Mouse (Mus musculus): ENCODE data around the gene Abhd12b. TPM values are rescaled to one million over a fixed set of nuclear protein-coding genes. Genes with fewer than 3 reads are reported as not detected.
A peak's percentile ranks its signal among the peaks of the same experiment; 100 is the strongest.

The Abhd12b gene
- total RNA-seq, 1 experiment: not detected

- no peaks in the 10 kb centered on the region for H3K36me3 ChIP-seq (ENCODE audit: control insufficient read depth, insufficient read depth, low read length, poor library complexity, severe bottlenecking)
- peak; percentile 58 for DNase-seq (ENCODE audit: low read depth, low spot score)
- no peak overlapping the region for H3K9ac ChIP-seq (ENCODE audit: insufficient read depth, low read depth, low read length, poor library complexity, severe bottlenecking)
- H3K4me3 ChIP-seq (ENCODE audit: insufficient read depth in 1 of 2, low read depth in 1 of 2, low read length in 2 of 2, poor library complexity in 1 of 2, severe bottlenecking in 1 of 2): no peak overlapping the region
- peaks cover 0 to 9% of the 10 kb centered on the region in 2 experiments; a peak in 1 of 4 replicates for H3K4me1 ChIP-seq (ENCODE audit: control insufficient read depth in 2 of 2, insufficient read depth in 2 of 2, low read length in 2 of 2, poor library complexity in 1 of 2)
- in situ Hi-C loops (cut with MboI; ENCODE audit: low sequenced_read_pairs in 2 of 2, unreplicated experiment in 2 of 2): no loop called here
- no peaks in the 10 kb centered on the region for H3K9me3 ChIP-seq (ENCODE audit: control insufficient read depth, insufficient read depth, low read depth, low read length)
- no peak overlapping the region for H3K27ac ChIP-seq (ENCODE audit: insufficient read depth, low read depth, low read length, poor library complexity, severe bottlenecking)
- TF ChIP-seq MAFK (IDR thresholded peaks at IDR 0.05; ENCODE audit: insufficient read depth, low read depth, low read length) (no peak), ZNF384 (IDR thresholded peaks at IDR 0.05; ENCODE audit: low read depth, low read length) (no peak), HCFC1 (IDR thresholded peaks at IDR 0.05; ENCODE audit: borderline replicate concordance, insufficient read depth, low read length) (no peak), ZC3H11A (IDR thresholded peaks at IDR 0.05; ENCODE audit: borderline replicate concordance, low read depth, low read length) (0 out of 2 replicates have a peak, but pooled peaks have one; percentile 40), CHD2 (IDR thresholded peaks at IDR 0.05; ENCODE audit: low read depth, low read length) (no peak)
These were observed 9.1 kb upstream of the Abhd12b start for GRCm38 (mm10) chr12:70144637-70145448.

- Histone ChIP-seq H3K9ac (ENCODE audit: insufficient read depth, low read depth, low read length, poor library complexity, severe bottlenecking) (no peak overlapping the region), H3K36me3 (ENCODE audit: control insufficient read depth, insufficient read depth, low read length, poor library complexity, severe bottlenecking) (no peaks in the 10 kb centered on the region), H3K9me3 (ENCODE audit: control insufficient read depth, insufficient read depth, low read depth, low read length) (no peaks in the 10 kb centered on the region), H3K4me1 (ENCODE audit: control insufficient read depth in 2 of 2, insufficient read depth in 2 of 2, low read length in 2 of 2, poor library complexity in 1 of 2) (peaks cover 0 to 9% of the 10 kb centered on the region in 2 experiments; a peak in 1 of 4 replicates), H3K27ac (ENCODE audit: insufficient read depth, low read depth, low read length, poor library complexity, severe bottlenecking) (no peak overlapping the region), H3K4me3 (ENCODE audit: insufficient read depth in 1 of 2, low read depth in 1 of 2, low read length in 2 of 2, poor library complexity in 1 of 2, severe bottlenecking in 1 of 2) (no peak overlapping the region)
- TF ChIP-seq ZNF384 (IDR thresholded peaks at IDR 0.05; ENCODE audit: low read depth, low read length) (no peak), CHD2 (IDR thresholded peaks at IDR 0.05; ENCODE audit: low read depth, low read length) (no peak), HCFC1 (IDR thresholded peaks at IDR 0.05; ENCODE audit: borderline replicate concordance, insufficient read depth, low read length) (no peak), MAFK (IDR thresholded peaks at IDR 0.05; ENCODE audit: insufficient read depth, low read depth, low read length) (no peak), ZC3H11A (IDR thresholded peaks at IDR 0.05; ENCODE audit: borderline replicate concordance, low read depth, low read length) (no peak)
- no peak for DNase-seq (ENCODE audit: low read depth, low spot score)
- in situ Hi-C loops (cut with MboI; ENCODE audit: low sequenced_read_pairs in 2 of 2, unreplicated experiment in 2 of 2): no loop called here
These were observed 8.4 kb upstream of the Abhd12b start for GRCm38 (mm10) chr12:70145586-70145985.

- H3K27ac ChIP-seq (ENCODE audit: insufficient read depth, low read depth, low read length, poor library complexity, severe bottlenecking): no peak overlapping the region; the same call in 1 of the 2 replicates
- H3K9ac ChIP-seq (ENCODE audit: insufficient read depth, low read depth, low read length, poor library complexity, severe bottlenecking): no peak overlapping the region
- no peak for DNase-seq (ENCODE audit: low read depth, low spot score)
- H3K9me3 ChIP-seq (ENCODE audit: control insufficient read depth, insufficient read depth, low read depth, low read length): no peaks in the 10 kb centered on the region
- H3K4me1 ChIP-seq (ENCODE audit: control insufficient read depth in 2 of 2, insufficient read depth in 2 of 2, low read length in 2 of 2, poor library complexity in 1 of 2): peaks cover 0 to 9% of the 10 kb centered on the region in 2 experiments; a peak in 1 of 4 replicates
- no peak for TF ChIP-seq ZC3H11A (IDR thresholded peaks at IDR 0.05; ENCODE audit: borderline replicate concordance, low read depth, low read length)
- no peak for TF ChIP-seq MAFK (IDR thresholded peaks at IDR 0.05; ENCODE audit: insufficient read depth, low read depth, low read length)
- no peak for TF ChIP-seq HCFC1 (IDR thresholded peaks at IDR 0.05; ENCODE audit: borderline replicate concordance, insufficient read depth, low read length)
- no peak for TF ChIP-seq CHD2 (IDR thresholded peaks at IDR 0.05; ENCODE audit: low read depth, low read length)
- TF ChIP-seq ZNF384 (IDR thresholded peaks at IDR 0.05; ENCODE audit: low read depth, low read length): no peak
- in situ Hi-C loops (cut with MboI; ENCODE audit: low sequenced_read_pairs in 2 of 2, unreplicated experiment in 2 of 2): no loop called here
- no peak overlapping the region for H3K4me3 ChIP-seq (ENCODE audit: insufficient read depth in 1 of 2, low read depth in 1 of 2, low read length in 2 of 2, poor library complexity in 1 of 2, severe bottlenecking in 1 of 2)
- H3K36me3 ChIP-seq (ENCODE audit: control insufficient read depth, insufficient read depth, low read length, poor library complexity, severe bottlenecking): no peaks in the 10 kb centered on the region
These were observed 5.8 kb upstream of the Abhd12b start for GRCm38 (mm10) chr12:70147986-70148630.

GRCm38 (mm10) chr12:70148631-70149265 lies 5.2 kb upstream of the Abhd12b start:
- Histone ChIP-seq H3K9ac (ENCODE audit: insufficient read depth, low read depth, low read length, poor library complexity, severe bottlenecking) (no peak overlapping the region), H3K27ac (ENCODE audit: insufficient read depth, low read depth, low read length, poor library complexity, severe bottlenecking) (no peak overlapping the region), H3K36me3 (ENCODE audit: control insufficient read depth, insufficient read depth, low read length, poor library complexity, severe bottlenecking) (no peaks in the 10 kb centered on the region), H3K9me3 (ENCODE audit: control insufficient read depth, insufficient read depth, low read depth, low read length) (no peaks in the 10 kb centered on the region), H3K4me1 (ENCODE audit: control insufficient read depth in 2 of 2, insufficient read depth in 2 of 2, low read length in 2 of 2, poor library complexity in 1 of 2) (peaks cover 0 to 9% of the 10 kb centered on the region in 2 experiments; a peak in 1 of 4 replicates), H3K4me3 (ENCODE audit: insufficient read depth in 1 of 2, low read depth in 1 of 2, low read length in 2 of 2, poor library complexity in 1 of 2, severe bottlenecking in 1 of 2) (no peak overlapping the region)
- in situ Hi-C loops (cut with MboI; ENCODE audit: low sequenced_read_pairs in 2 of 2, unreplicated experiment in 2 of 2): no loop called here
- TF ChIP-seq ZC3H11A (IDR thresholded peaks at IDR 0.05; ENCODE audit: borderline replicate concordance, low read depth, low read length): no peak
- TF ChIP-seq HCFC1 (IDR thresholded peaks at IDR 0.05; ENCODE audit: borderline replicate concordance, insufficient read depth, low read length): no peak
- TF ChIP-seq CHD2 (IDR thresholded peaks at IDR 0.05; ENCODE audit: low read depth, low read length): no peak
- no peak for TF ChIP-seq ZNF384 (IDR thresholded peaks at IDR 0.05; ENCODE audit: low read depth, low read length)
- no peak for TF ChIP-seq MAFK (IDR thresholded peaks at IDR 0.05; ENCODE audit: insufficient read depth, low read depth, low read length)
- peak; percentile 61 for DNase-seq (ENCODE audit: low read depth, low spot score)

Measured in ES-E14 (cell line).